Mouse (Mus musculus) hindbrain, postnatal 0 days (tissue): ENCODE results near the gene Pde9a. TPM values are rescaled to one million over a fixed set of nuclear protein-coding genes. Genes with fewer than 3 reads are reported as not detected.

Source experiments
- ATAC-seq: fragments of 200-750 bp; cut with Nextera tagmentation; 2 replicates; pipeline ENCODE4 v1.8.0; 2017; ENCODE audit warnings: mild to moderate bottlenecking, moderate TSS enrichment, moderate library complexity
- DNase-seq: peaks from one replicate; pipeline ENCODE4 v3.0.0-alpha.2; 2015; ENCODE audit warnings: low spot score
- H3K27ac ChIP-seq: fragments of 300-500 bp; sonication (generic); 2 replicates; pipeline ENCODE4 v1.5.1; 2014; ENCODE audit warnings: mild to moderate bottlenecking
- H3K27me3 ChIP-seq: fragments of 300-500 bp; sonication (generic); 2 replicates; pipeline ENCODE4 v1.6.1; 2014; ENCODE audit warnings: low read length, mixed read lengths; ENCODE audit not compliant: insufficient read depth
- H3K36me3 ChIP-seq: fragments of 300-500 bp; sonication (generic); 2 replicates; pipeline ENCODE4 v1.6.1; 2014; ENCODE audit warnings: low read length, mixed read lengths; ENCODE audit not compliant: insufficient read depth
- H3K4me1 ChIP-seq: fragments of 300-500 bp; sonication (generic); 2 replicates; pipeline ENCODE4 v1.6.1; 2014; ENCODE audit warnings: antibody characterized with exemption, low read length, mixed read lengths; ENCODE audit not compliant: insufficient read depth
- H3K4me2 ChIP-seq: fragments of 300-500 bp; sonication (generic); 2 replicates; pipeline ENCODE4 v1.6.1; 2014; ENCODE audit warnings: low read depth, mild to moderate bottlenecking, low read length, moderate library complexity, mixed read lengths
- H3K4me3 ChIP-seq: fragments of 300-500 bp; sonication (generic); 2 replicates; pipeline ENCODE4 v1.5.1; 2014; ENCODE audit warnings: low read length
- H3K9ac ChIP-seq: fragments of 300-500 bp; sonication (generic); replicated peaks from 2 replicates; pipeline ENCODE4 v1.6.1; 2014; ENCODE audit warnings: mild to moderate bottlenecking, low read length, moderate library complexity, mixed read lengths
- H3K9me3 ChIP-seq: fragments of 300-500 bp; sonication (generic); 2 replicates; pipeline ENCODE4 v1.6.1; 2016; ENCODE audit warnings: low read length, mixed read lengths
- CTCF ChIP-seq: IDR thresholded peaks from 2 replicates; pipeline ENCODE4 v1.5.1; 2016; ENCODE audit warnings: antibody characterized with exemption, control low read depth, low read depth
- WGBS: fragments of 180-500 bp; shearing (Covaris S2); extraction: QIAGEN DNeasy Blood & Tissue Kit; methylation state at CpG from one replicate; pipeline ENCODE4 v1.1.7; 2014; 5-methylcytosine and 5-hydroxymethylcytosine counted together
- polyA plus RNA-seq: library from polyadenylated mRNA; unstranded; fragments of >200 nt; fragmentation: Nextera tagmentation; extraction: Ambion mirVana; gene quantifications from 2 replicates; pipeline ENCODE4 v1.2.1, GENCODE M21; 2015
- total RNA-seq: library from RNA; depleted of rRNA; stranded (reverse); fragments of >200 nt; gene quantifications from 2 replicates; pipeline ENCODE4 v1.2.3, GENCODE M21; 2014

Gene Pde9a
- total and polyA plus RNA-seq, 2 experiments from 2014 or later = 35.2 to 39.8 TPM

- H3K9ac ChIP-seq = no peak overlapping the region
- no peak for TF ChIP-seq CTCF
- no peak for DNase-seq
- H3K27ac ChIP-seq = no peak overlapping the region
- no peaks in the 10 kb centered on the region for H3K4me1 ChIP-seq
- H3K36me3 ChIP-seq = peaks cover 53% of the 10 kb centered on the region
- WGBS = 97% methylated on average over 12 of the region's 12 CpGs
- no peak for ATAC-seq
- no peak overlapping the region for H3K4me2 ChIP-seq
- H3K9me3 ChIP-seq = no peaks in the 10 kb centered on the region
- H3K27me3 ChIP-seq = no peaks in the 10 kb centered on the region
- H3K4me3 ChIP-seq = no peak overlapping the region
Observed at GRCm38 (mm10) chr17:31502261-31502927, 116.4 kb downstream of the Pde9a start.

DNA sequence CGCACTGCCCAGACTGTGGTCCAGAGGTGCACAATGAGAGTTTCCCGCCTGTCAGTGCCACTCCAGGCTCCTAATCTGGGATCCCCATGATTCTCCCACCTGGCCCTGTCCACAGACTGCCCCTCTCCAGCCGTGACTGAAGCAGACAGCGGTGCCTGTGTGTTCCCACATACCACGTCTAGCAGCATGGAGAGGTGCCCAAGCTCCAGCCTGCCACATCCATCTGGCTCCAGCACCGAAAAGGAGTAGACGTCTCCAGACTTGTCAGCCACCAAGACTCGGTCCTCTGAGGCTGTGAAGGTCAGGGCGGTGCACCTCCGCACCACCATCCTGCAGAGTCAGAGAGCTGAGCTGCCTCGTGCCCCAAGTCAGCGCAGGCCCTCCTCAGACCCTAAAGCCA is 117.3 kb downstream of the Pde9a start:
- H3K9ac ChIP-seq = no peak overlapping the region
- H3K4me1 ChIP-seq = no peaks in the 10 kb centered on the region
- no peak for DNase-seq
- H3K4me2 ChIP-seq = no peak overlapping the region
- H3K27me3 ChIP-seq = no peaks in the 10 kb centered on the region
- peaks cover 52% of the 10 kb centered on the region for H3K36me3 ChIP-seq
- no peak for TF ChIP-seq CTCF
- no peak overlapping the region for H3K4me3 ChIP-seq
- no peaks in the 10 kb centered on the region for H3K9me3 ChIP-seq
- 91% methylated on average over 12 of the region's 12 CpGs for WGBS
- no peak overlapping the region for H3K27ac ChIP-seq
- no peak for ATAC-seq

GRCm38 (mm10) chr17:31503936-31504335 is 117.9 kb downstream of the Pde9a start:
- Histone ChIP-seq H3K4me1 (no peaks in the 10 kb centered on the region), H3K27me3 (no peaks in the 10 kb centered on the region), H3K4me2 (no peak overlapping the region), H3K27ac (no peak overlapping the region), H3K4me3 (no peak overlapping the region), H3K9me3 (no peaks in the 10 kb centered on the region), H3K9ac (no peak overlapping the region), H3K36me3 (peaks cover 51% of the 10 kb centered on the region)
- DNase-seq = no peak
- 88% methylated on average over 2 of the region's 2 CpGs for WGBS
- no peak for ATAC-seq
- no peak for TF ChIP-seq CTCF

- H3K4me3 ChIP-seq = no peak overlapping the region
- H3K4me1 ChIP-seq = no peaks in the 10 kb centered on the region
- H3K36me3 ChIP-seq = peaks cover 52% of the 10 kb centered on the region
- H3K27ac ChIP-seq = no peak overlapping the region
- H3K9ac ChIP-seq = no peak overlapping the region
- no peaks in the 10 kb centered on the region for H3K9me3 ChIP-seq
- no peak for DNase-seq
- no peak overlapping the region for H3K4me2 ChIP-seq
- no peak for TF ChIP-seq CTCF
- no peak for ATAC-seq
- WGBS = 30% methylated on average over 5 of the region's 5 CpGs
- no peaks in the 10 kb centered on the region for H3K27me3 ChIP-seq
Observed at GRCm38 (mm10) chr17:31505013-31505412, 119.0 kb downstream of the Pde9a start.

- Histone ChIP-seq H3K9ac (no peak overlapping the region), H3K9me3 (no peaks in the 10 kb centered on the region), H3K4me2 (no peak overlapping the region), H3K4me3 (no peak overlapping the region), H3K27ac (no peak overlapping the region), H3K4me1 (no peaks in the 10 kb centered on the region), H3K36me3 (peaks cover 49% of the 10 kb centered on the region), H3K27me3 (no peaks in the 10 kb centered on the region)
- 80% methylated on average over 7 of the region's 7 CpGs for WGBS
- DNase-seq (no peak), ATAC-seq (no peak)
- TF ChIP-seq CTCF = no peak
Observed at GRCm38 (mm10) chr17:31506282-31506681, 120.3 kb downstream of the Pde9a start.

DNA sequence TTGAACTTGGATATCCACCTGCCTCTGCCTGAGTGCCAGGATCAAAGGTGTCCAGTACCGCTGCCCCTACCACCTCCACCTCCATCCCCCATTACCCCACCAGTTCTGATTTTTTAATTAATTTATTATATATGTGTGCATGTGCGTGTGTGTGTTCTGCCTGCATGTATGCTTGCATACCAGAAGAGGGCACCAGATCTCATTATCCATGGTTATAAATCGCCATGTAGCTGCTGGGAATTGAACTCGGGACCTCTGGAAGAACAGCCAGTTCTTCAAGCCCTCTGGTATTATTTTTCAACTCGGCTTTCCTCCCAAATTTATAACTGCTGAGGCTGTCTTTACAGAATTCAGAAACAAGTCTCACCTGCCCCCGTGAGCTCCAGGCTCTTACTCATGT is 124.9 kb downstream of the Pde9a start:
- Histone ChIP-seq H3K27me3 (no peaks in the 10 kb centered on the region), H3K4me1 (peaks cover 3% of the 10 kb centered on the region; the same call in 1 of the 2 replicates), H3K4me3 (peak overlapping the region; percentile 86; the same call in 1 of the 2 replicates), H3K4me2 (peak overlapping the region; percentile 68), H3K9ac (peak overlapping the region; percentile 77; the same call in 1 of the 2 replicates), H3K36me3 (peaks cover 33% of the 10 kb centered on the region), H3K27ac (no peak overlapping the region), H3K9me3 (no peaks in the 10 kb centered on the region)
- WGBS = 96% methylated on average over 6 of the region's 6 CpGs
- no peak for DNase-seq
- no peak for ATAC-seq
- TF ChIP-seq CTCF = peak; percentile 29

DNA sequence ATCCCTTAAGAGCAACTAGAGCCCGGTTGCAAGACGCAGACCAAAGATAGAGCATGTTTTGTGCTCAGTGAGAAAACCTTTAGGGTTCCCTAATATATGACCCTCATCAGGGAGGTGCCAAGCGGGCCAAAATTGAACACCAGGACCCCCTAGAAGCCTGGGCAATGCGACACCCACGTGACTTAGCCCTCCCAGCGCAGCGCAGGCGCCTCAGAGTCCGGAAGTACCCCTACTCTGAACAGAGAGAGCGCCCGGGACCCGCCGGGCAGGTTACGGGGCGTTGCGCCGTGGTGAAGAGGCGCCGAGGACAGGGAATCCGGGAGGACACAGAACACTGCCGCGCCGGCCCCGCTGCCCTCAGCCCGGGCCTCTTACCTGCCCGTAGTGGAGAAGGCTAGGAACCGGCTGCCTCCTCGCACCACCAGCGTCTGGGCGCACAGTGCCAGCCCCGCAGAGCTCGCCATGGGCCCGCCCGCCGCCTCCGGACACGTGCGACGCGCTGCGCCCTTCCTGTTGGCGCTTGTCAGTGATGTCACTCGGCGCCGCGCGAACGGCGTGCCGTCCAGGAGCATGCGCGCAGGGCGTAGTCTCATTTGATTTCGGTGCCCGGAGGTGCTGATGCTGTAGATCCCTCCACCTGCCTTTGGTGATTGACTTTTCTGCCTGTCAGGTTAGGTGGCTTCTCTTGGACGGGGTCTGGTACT is 125.9 kb downstream of the Pde9a start:
- H3K4me1 ChIP-seq = peaks cover 3% of the 10 kb centered on the region; the same call in 1 of the 2 replicates
- peak overlapping the region; percentile 68 for H3K4me2 ChIP-seq
- H3K27me3 ChIP-seq = no peaks in the 10 kb centered on the region
- DNase-seq = peak; percentile 97
- H3K9me3 ChIP-seq = no peaks in the 10 kb centered on the region
- H3K9ac ChIP-seq = peak overlapping the region; percentile 77
- peak; percentile 96 for ATAC-seq
- peaks cover 32% of the 10 kb centered on the region for H3K36me3 ChIP-seq
- peak overlapping the region; percentile 85 for H3K27ac ChIP-seq
- H3K4me3 ChIP-seq = peak overlapping the region; percentile 86
- WGBS = 1% methylated on average over 48 of the region's 56 CpGs
- TF ChIP-seq CTCF = no peak
